Mouse (Mus musculus) layer of hippocampus, adult 9-11 months (tissue): ENCODE measurements around the gene Tm2d3.

Experiments
- DNase-seq: peaks from one replicate; pipeline ENCODE4 v3.0.0; 2022

Gene Tm2d3

GRCm38 (mm10) chr7:65708506-65708905, 17.5 kb downstream of the Tm2d3 start:
- no peak for DNase-seq

DNA sequence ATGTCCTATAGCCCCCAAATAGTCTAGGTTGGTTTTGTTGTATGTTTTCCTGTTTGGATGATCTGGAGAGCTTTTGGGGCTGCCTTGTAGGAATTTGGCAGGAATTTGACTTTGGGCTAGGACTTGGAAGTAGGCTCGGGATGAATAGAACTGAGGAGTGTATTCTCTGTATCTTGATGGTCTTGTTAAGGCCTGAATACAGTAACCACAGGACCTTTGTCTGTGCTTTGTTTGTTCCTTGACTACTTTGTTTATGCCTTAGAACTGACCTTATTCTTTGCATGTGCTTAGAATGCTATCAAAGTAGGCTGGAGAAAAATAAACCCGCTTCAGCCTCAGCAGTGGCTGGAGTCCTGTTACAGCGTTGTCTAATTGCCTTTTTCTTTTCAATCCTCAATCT, 19.3 kb downstream of the Tm2d3 start:
- no peak for DNase-seq

DNA sequence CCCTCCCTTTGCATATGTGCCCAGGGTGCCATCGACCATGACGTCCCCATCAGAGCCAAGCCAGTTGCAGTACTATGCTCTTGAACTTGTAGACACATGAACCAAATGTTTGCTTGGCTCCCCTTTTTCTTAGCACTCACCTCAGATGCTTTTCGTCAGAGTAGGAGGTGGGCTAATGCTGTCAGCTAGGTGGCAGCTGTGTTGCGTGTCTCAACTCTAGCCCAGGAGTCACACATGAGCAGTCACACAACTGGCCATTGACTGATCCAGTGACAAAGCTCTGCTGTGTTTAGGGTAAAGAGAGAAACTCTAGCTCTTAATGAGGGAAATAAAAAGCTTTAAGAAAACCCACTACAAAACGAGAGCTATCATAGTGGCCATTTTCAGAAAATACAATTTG, 22.8 kb downstream of the Tm2d3 start:
- no peak for DNase-seq

GRCm38 (mm10) chr7:65714304-65714703, 23.3 kb downstream of the Tm2d3 start:
- DNase-seq, result no peak

GRCm38 (mm10) chr7:65734024-65734423, 43.1 kb downstream of the Tm2d3 start:
- DNase-seq, result no peak

DNA sequence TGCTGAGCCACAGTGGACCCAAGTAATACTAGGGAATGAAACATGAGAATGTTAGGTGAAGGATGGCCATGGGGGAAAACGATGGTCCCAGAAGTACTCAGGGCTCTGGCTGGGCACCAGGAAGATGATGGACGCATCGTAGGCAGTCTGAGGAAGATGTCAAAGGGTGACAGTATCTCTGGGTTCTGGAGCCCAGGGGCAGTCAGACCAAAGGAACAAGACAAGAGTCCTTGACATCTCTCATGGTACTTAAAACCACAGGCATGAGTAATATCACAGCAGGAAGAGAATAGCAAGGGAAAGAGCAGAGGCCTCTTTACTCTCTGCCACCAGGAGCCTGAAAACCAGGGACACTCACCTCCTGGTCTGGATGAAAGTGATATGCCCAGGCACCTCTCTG, 44.3 kb downstream of the Tm2d3 start:
- DNase-seq, result no peak

- DNase-seq, result no peak
Measured at GRCm38 (mm10) chr7:65737286-65738040, 46.5 kb downstream of the Tm2d3 start.

GRCm38 (mm10) chr7:65742857-65743256, 51.9 kb downstream of the Tm2d3 start:
- no peak for DNase-seq

GRCm38 (mm10) chr7:65747990-65748955, 57.3 kb downstream of the Tm2d3 start:
- DNase-seq, result no peak
